Mouse (Mus musculus) stomach, embryonic 16.5 days (tissue): ENCODE data around the gene Zfp574. TPM values are rescaled to one million over a fixed set of nuclear protein-coding genes. Genes with fewer than 3 reads are reported as not detected.
A peak's percentile ranks its signal among the peaks of the same experiment; 100 is the strongest.

ENCODE experiments used
- ATAC-seq: fragments of 200-750 bp; cut with Nextera tagmentation; 2 replicates; pipeline ENCODE4 v1.8.0; 2017; ENCODE audit warnings: moderate number of reproducible peaks, moderate TSS enrichment; ENCODE audit not compliant: insufficient read depth, low FRiP score
- H3K27ac ChIP-seq: fragments of 300-500 bp; sonication (generic); 2 replicates; pipeline ENCODE4 v1.5.1; 2014; ENCODE audit warnings: low read length
- H3K27me3 ChIP-seq: fragments of 300-500 bp; sonication (generic); 2 replicates; pipeline ENCODE4 v1.6.1; 2014; ENCODE audit warnings: low read length, control low read depth, mixed read lengths; ENCODE audit not compliant: control insufficient read depth, insufficient read depth
- H3K36me3 ChIP-seq: fragments of 300-500 bp; sonication (generic); 2 replicates; pipeline ENCODE4 v1.6.1; 2014; ENCODE audit warnings: low read length; ENCODE audit not compliant: control insufficient read depth, insufficient read depth
- H3K4me1 ChIP-seq: fragments of 300-500 bp; sonication (generic); 2 replicates; pipeline ENCODE4 v1.6.1; 2014; ENCODE audit warnings: low read length, control low read depth, mixed read lengths; ENCODE audit not compliant: control insufficient read depth, insufficient read depth
- H3K4me2 ChIP-seq: fragments of 300-500 bp; sonication (generic); 2 replicates; pipeline ENCODE4 v1.6.1; 2014; ENCODE audit warnings: low read depth, low read length, mixed read lengths
- H3K4me3 ChIP-seq: fragments of 300-500 bp; sonication (generic); replicated peaks from 2 replicates; pipeline ENCODE4 v1.5.1; 2014; ENCODE audit warnings: mild to moderate bottlenecking, low read length
- H3K9ac ChIP-seq: fragments of 300-500 bp; sonication (generic); 2 replicates; pipeline ENCODE4 v1.6.1; 2014; ENCODE audit warnings: low read length
- H3K9me3 ChIP-seq: fragments of 300-500 bp; sonication (generic); replicated peaks from 2 replicates; pipeline ENCODE4 v1.6.1; 2016; ENCODE audit warnings: low read length, control low read depth; ENCODE audit not compliant: control insufficient read depth
- WGBS: fragments of 180-500 bp; shearing (Covaris S2); extraction: QIAGEN DNeasy Blood & Tissue Kit; methylation state at CpG from one replicate; pipeline ENCODE4 v1.1.7; 2014; 5-methylcytosine and 5-hydroxymethylcytosine counted together
- polyA plus RNA-seq: library from polyadenylated mRNA; unstranded; fragments of >200 nt; fragmentation: Nextera tagmentation; extraction: Ambion mirVana; gene quantifications from 2 replicates; pipeline ENCODE4 v1.2.1, GENCODE M21; 2015

Zfp574 gene
- polyA plus RNA-seq, 1 experiment from 2014 or later, result 23.1 TPM

DNA sequence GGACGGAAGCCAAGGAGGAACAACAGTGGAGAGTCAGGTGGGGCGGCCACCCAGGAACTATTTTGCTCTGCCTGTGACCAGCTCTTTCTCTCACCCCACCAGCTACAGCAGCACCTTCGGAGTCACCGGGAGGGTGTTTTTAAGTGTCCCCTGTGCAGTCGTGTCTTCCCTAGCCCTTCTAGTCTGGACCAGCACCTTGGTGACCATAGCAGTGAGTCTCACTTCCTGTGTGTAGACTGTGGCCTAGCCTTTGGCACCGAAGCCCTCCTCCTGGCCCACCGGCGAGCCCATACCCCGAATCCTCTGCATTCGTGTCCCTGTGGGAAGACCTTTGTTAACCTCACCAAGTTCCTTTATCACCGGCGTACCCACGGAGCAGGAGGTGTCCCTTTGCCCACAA lies 8.1 kb downstream of the Zfp574 start:
- ATAC-seq, result no peak
- Histone ChIP-seq H3K9ac (no peak overlapping the region), H3K36me3 (peaks cover 38% of the 10 kb centered on the region)

DNA sequence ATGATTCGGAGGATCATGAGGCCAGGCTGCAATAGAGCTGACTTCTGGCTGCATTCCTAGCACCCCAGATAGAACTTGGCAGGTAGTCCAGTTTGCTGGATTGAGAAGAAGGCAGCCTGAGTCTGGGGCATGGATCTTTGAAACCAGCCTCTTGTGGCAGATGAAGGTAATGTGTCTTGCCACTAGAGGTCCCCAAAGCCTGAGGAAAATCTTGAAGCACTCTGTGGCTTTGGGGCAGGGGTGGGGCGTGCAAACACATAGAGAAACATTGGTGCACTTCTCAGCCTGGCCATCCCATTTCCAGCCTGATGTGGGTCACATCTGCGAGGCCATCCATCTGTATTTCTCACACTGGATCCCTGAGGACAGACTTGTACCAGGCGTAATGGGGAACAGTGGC lies 10.1 kb downstream of the Zfp574 start:
- H3K36me3 ChIP-seq, result peaks cover 38% of the 10 kb centered on the region
- ATAC-seq, result no peak
- no peak overlapping the region for H3K27ac ChIP-seq
- peaks cover 13% of the 10 kb centered on the region for H3K4me1 ChIP-seq
- H3K9ac ChIP-seq, result no peak overlapping the region
- H3K4me2 ChIP-seq, result no peak overlapping the region
- H3K9me3 ChIP-seq, result no peaks in the 10 kb centered on the region
- no peaks in the 10 kb centered on the region for H3K27me3 ChIP-seq
- 84% methylated on average over 4 of the region's 4 CpGs for WGBS
- no peak overlapping the region for H3K4me3 ChIP-seq

More for the DNA sequence above, 8.1 kb downstream of the Zfp574 start:
- no peak overlapping the region for H3K27ac ChIP-seq
- H3K4me1 ChIP-seq, result peaks cover 21% of the 10 kb centered on the region
- no peaks in the 10 kb centered on the region for H3K9me3 ChIP-seq
- no peak overlapping the region for H3K4me3 ChIP-seq
- no peaks in the 10 kb centered on the region for H3K27me3 ChIP-seq
- no peak overlapping the region for H3K4me2 ChIP-seq
- WGBS, result 92% methylated on average over 13 of the region's 13 CpGs

DNA sequence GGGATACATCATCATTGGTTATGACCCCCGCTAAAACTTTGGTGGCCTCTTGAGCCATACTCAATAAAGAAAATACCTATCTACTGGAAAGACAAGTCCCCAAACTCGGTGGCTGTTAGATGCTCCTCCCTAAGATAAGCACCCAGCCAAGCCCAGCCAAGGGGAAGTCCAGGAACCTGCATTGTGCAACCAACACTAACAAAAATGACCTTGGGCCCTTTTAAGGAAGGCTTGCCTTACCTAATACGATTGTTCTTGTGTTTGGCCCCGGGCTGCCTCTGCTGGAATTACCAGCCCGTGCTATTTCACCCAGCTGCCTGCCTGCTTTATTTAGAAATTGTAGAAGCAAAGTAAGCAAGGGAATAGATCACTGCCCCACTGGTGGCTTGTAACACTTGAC lies 12.3 kb downstream of the Zfp574 start:
- H3K4me1 ChIP-seq, result no peaks in the 10 kb centered on the region
- H3K9me3 ChIP-seq, result no peaks in the 10 kb centered on the region
- no peak overlapping the region for H3K4me2 ChIP-seq
- H3K4me3 ChIP-seq, result no peak overlapping the region
- H3K9ac ChIP-seq, result no peak overlapping the region
- 0 out of 2 replicates have a peak overlapping the region, but pooled peaks have one; percentile 7 for H3K27ac ChIP-seq
- 52% methylated on average over 5 of the region's 5 CpGs for WGBS
- no peak for ATAC-seq
- H3K36me3 ChIP-seq, result peaks cover 35% of the 10 kb centered on the region
- no peaks in the 10 kb centered on the region for H3K27me3 ChIP-seq

DNA sequence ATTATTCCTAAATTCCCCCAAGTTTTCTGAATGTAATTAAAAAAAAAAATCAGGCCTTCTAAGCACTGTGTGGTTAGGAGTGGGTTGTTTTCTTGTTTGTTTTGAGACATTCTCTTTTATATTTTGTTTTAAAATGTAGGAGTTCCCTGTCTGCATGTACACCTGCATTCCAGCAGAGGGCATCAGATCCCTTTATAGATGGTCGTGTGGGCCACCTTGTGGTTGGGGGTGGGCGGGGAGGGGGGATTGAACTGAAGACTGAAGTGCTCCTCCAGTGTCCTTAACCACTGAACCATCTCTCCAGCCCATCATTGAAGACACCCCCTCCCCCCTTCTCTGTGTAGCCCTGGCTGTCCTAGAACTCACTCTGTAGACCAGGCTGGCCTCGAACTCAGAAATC lies 14.3 kb downstream of the Zfp574 start:
- no peak overlapping the region for H3K4me2 ChIP-seq
- H3K4me3 ChIP-seq, result no peak overlapping the region
- 56% methylated on average over 3 of the region's 3 CpGs for WGBS
- ATAC-seq, result no peak
- no peaks in the 10 kb centered on the region for H3K9me3 ChIP-seq
- no peaks in the 10 kb centered on the region for H3K27me3 ChIP-seq
- no peaks in the 10 kb centered on the region for H3K4me1 ChIP-seq
- no peak overlapping the region for H3K27ac ChIP-seq
- H3K9ac ChIP-seq, result no peak overlapping the region
- peaks cover 19% of the 10 kb centered on the region; the same call in 1 of the 2 replicates for H3K36me3 ChIP-seq

DNA sequence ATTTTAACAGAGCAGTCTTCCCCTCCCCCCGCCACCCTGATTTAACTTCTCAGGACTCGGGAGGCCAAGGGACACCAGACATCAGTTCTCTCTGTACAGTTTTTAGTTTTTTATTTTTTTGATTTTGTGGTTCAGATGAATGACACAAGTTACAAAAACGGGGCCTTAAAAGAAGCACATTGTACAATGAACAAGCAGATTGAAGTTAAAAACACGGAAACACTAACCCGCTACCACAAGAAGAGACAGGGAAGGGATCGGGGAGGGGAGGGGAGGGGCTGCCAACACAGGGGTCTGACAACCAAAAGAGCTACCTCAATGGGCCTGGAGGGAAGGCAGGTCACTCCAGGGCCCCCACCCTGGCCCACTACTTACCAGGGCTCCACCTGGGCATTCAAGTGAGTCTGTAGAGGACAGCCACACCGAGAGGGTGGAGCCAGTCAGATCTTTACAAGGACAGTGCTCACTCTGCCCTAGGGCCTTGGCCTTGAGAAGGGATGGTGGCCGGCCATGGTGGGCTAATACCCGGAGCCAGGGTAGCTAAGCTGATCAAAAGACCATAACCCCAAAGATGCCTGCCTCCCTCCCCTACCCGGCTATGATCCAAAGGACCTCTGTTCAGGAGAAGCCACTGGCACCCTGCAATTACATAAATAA lies 15.0 kb downstream of the Zfp574 start:
- Histone ChIP-seq H3K27me3 (no peaks in the 10 kb centered on the region), H3K9me3 (no peaks in the 10 kb centered on the region), H3K4me2 (no peak overlapping the region), H3K4me3 (no peak overlapping the region), H3K4me1 (no peaks in the 10 kb centered on the region), H3K9ac (no peak overlapping the region), H3K27ac (no peak overlapping the region), H3K36me3 (peaks cover 14% of the 10 kb centered on the region; the same call in 1 of the 2 replicates)
- no peak; the same call in 1 of the 2 replicates for ATAC-seq
- 64% methylated on average over 10 of the region's 10 CpGs for WGBS

DNA sequence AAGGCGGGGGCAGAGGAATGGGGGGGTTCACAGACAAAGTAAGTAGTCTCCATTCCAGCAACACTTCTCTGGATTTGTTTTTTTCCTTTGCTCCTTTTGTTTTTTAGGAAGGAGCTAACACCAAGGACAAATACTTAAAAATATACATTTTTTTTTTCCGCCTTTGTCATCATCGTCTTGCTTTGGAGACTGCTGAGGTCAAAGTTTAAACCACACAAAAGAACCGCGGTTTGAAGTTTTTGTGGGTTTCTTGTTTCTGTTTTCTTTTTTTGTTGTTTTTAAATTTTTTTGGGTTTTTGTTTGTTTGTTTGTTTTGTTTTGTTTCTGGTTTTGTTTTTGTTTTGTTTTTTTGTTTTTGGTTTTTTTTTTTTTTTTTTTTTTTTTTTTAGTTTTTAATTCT lies 15.6 kb downstream of the Zfp574 start:
- Histone ChIP-seq H3K4me1 (0 out of 2 replicates have a peak, but pooled peaks cover under 1% of the 10 kb centered on the region), H3K9ac (no peak overlapping the region), H3K27ac (no peak overlapping the region), H3K36me3 (peaks cover 9% of the 10 kb centered on the region; the same call in 1 of the 2 replicates), H3K27me3 (no peaks in the 10 kb centered on the region), H3K4me3 (no peak overlapping the region), H3K4me2 (no peak overlapping the region), H3K9me3 (no peaks in the 10 kb centered on the region)
- WGBS, result 53% methylated on average over 5 of the region's 5 CpGs
- no peak for ATAC-seq

DNA sequence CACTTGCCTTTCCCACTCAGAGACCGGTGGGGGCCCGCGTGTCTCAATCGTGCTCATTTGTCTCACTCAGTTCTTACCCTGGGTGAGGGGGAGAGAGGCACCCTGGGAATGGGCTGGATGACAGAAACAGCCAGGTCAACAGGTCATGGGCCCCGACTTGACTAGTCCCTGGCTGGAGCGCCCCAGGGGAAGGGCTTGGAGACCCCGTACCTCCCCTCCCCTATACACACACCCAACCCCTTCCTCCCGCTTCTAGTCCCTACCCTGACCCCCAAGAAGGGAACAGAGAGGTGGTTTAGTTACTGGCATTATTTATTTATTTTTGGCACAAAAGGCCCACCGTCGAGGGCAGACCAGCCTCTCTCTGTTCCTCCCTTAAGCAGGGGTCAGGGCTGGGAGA lies 16.2 kb downstream of the Zfp574 start:
- no peaks in the 10 kb centered on the region for H3K27me3 ChIP-seq
- ATAC-seq, result no peak
- H3K4me1 ChIP-seq, result 0 out of 2 replicates have a peak, but pooled peaks cover 4% of the 10 kb centered on the region
- H3K4me2 ChIP-seq, result no peak overlapping the region
- H3K9ac ChIP-seq, result no peak overlapping the region
- no peaks in the 10 kb centered on the region for H3K9me3 ChIP-seq
- no peak overlapping the region for H3K4me3 ChIP-seq
- no peak overlapping the region for H3K27ac ChIP-seq
- H3K36me3 ChIP-seq, result peaks cover 4% of the 10 kb centered on the region; the same call in 1 of the 2 replicates
- WGBS, result 15% methylated on average over 10 of the region's 10 CpGs

DNA sequence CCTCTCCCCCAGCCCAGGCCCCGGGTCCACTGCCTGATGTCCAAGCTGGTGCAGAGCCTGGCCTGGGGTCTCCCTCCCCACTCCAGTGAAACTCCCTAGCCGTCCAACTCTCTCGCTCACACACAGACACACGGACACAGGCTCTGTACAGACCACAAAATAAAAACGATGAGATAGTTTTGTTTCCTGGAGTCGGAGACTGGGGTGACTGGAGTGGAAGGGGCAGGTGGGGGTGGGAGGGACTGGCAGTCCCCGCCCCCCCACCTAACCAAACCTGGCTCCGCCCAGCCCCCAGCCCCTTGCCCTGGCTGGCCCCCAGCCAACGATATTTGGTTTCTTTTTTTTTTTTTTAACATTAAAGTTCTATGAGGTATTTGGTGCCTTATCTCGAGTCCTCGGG lies 16.6 kb downstream of the Zfp574 start:
- no peak for ATAC-seq
- Histone ChIP-seq H3K27ac (no peak overlapping the region), H3K4me3 (no peak overlapping the region), H3K4me2 (no peak overlapping the region), H3K36me3 (no peaks in the 10 kb centered on the region), H3K9me3 (no peaks in the 10 kb centered on the region), H3K9ac (no peak overlapping the region), H3K27me3 (no peaks in the 10 kb centered on the region), H3K4me1 (0 out of 2 replicates have a peak, but pooled peaks cover 4% of the 10 kb centered on the region)
- WGBS, result 14% methylated on average over 11 of the region's 11 CpGs

DNA sequence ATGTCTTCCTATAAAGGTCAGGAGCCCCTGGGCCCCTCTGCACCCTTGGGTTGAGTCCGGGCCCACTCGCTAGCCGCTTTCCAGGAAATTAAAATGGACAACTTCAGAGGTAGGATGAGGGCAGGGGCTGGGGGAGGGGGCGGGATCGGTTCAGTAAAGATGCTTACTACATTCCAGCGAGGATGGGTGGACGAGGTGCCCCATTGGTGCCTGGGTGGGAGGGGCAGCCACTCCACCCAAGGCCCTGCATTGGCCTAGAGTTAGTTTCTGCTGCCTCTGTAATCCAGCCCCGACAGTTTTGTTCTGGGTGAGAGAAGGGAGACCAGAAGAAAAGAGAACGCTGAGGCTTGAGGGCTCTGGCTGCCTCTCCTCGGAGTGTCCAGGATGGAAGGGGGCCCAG lies 17.5 kb downstream of the Zfp574 start:
- 34% methylated on average over 10 of the region's 10 CpGs for WGBS
- Histone ChIP-seq H3K4me2 (no peak overlapping the region), H3K36me3 (no peaks in the 10 kb centered on the region), H3K4me3 (no peak overlapping the region), H3K27me3 (no peaks in the 10 kb centered on the region), H3K4me1 (0 out of 2 replicates have a peak, but pooled peaks cover 4% of the 10 kb centered on the region), H3K9me3 (no peaks in the 10 kb centered on the region), H3K27ac (no peak overlapping the region), H3K9ac (no peak overlapping the region)
- no peak for ATAC-seq
